29 mouse cellular contexts compared by ENCODE assay signal in genomic region chr5:114004573-114004972, GRCm38 (mm10). TPM values are rescaled to one million over a fixed set of nuclear protein-coding genes. Genes with fewer than 3 reads are reported as not detected.
DNase-seq lines count a peak whose midpoint lies in the region; ATAC-seq lines count a peak whose summit lies in the region.
"Had no signal": no experiment of that assay in that cellular context is flagged by ENCODE, and none has a peak within 500 bp of the region (broad histone marks: within the 10 kb centered on the region; RNA-seq: fewer than 3 reads in every experiment).

No protein-coding gene starts in this region.

- H3K27ac ChIP-seq in kidney, embryonic 14.5 days (ENCODE audit: low read depth, low read length): no peak overlapping the region
- no peak overlapping the region for H3K27ac ChIP-seq in heart, embryonic 10.5 days
- H3K27ac ChIP-seq: embryonic facial prominence, embryonic 13.5 days; forebrain, embryonic 10.5 days; hindbrain, embryonic 10.5 days; hindbrain, embryonic 15.5 days; limb, embryonic 10.5 days; limb, embryonic 15.5 days; liver, embryonic 13.5 days; stomach, embryonic 15.5 days had no signal

- H3K9ac ChIP-seq in kidney, embryonic 14.5 days (ENCODE audit: low read depth, low read length): no peak overlapping the region
- H3K9ac ChIP-seq: embryonic facial prominence, embryonic 13.5 days; forebrain, postnatal 0 days; hindbrain, embryonic 15.5 days; limb, embryonic 15.5 days; liver, embryonic 13.5 days; stomach, embryonic 15.5 days had no signal

- H3K4me1 ChIP-seq in kidney, embryonic 14.5 days (ENCODE audit: control insufficient read depth, insufficient read depth, low read length): no peaks in the 10 kb centered on the region
- H3K4me1 ChIP-seq in heart, embryonic 10.5 days: peaks cover 5% of the 10 kb centered on the region
- H3K4me1 ChIP-seq: embryonic facial prominence, embryonic 13.5 days; hindbrain, embryonic 15.5 days; limb, embryonic 15.5 days; stomach, embryonic 15.5 days had no signal

- 68% methylated on average over 11 of the region's 11 CpGs for WGBS in kidney, embryonic 14.5 days
- 86% methylated on average over 11 of the region's 11 CpGs for WGBS in heart, embryonic 10.5 days

- ATAC-seq in kidney, embryonic 14.5 days (ENCODE audit: low FRiP score, low TSS enrichment): no peak
- ATAC-seq: forebrain, postnatal 0 days; inflammation-experienced regulatory T-cells, adult 6 months had no signal

- H3K36me3 ChIP-seq in kidney, embryonic 14.5 days (ENCODE audit: control insufficient read depth, insufficient read depth, low read length): no peaks in the 10 kb centered on the region
- no peaks in the 10 kb centered on the region for H3K36me3 ChIP-seq in heart, embryonic 10.5 days
- H3K36me3 ChIP-seq: embryonic facial prominence, embryonic 13.5 days; forebrain, embryonic 10.5 days; hindbrain, embryonic 10.5 days; hindbrain, embryonic 15.5 days; limb, embryonic 10.5 days; limb, embryonic 15.5 days; liver, embryonic 13.5 days; stomach, embryonic 15.5 days had no signal

- no peak overlapping the region for H3K4me3 ChIP-seq in kidney, embryonic 14.5 days (ENCODE audit: low read length)
- no peak overlapping the region for H3K4me3 ChIP-seq in heart, embryonic 10.5 days
- H3K4me3 ChIP-seq: embryonic facial prominence, embryonic 13.5 days; forebrain, embryonic 10.5 days; hindbrain, embryonic 10.5 days; hindbrain, embryonic 15.5 days; limb, embryonic 10.5 days; limb, embryonic 15.5 days; liver, embryonic 13.5 days; stomach, embryonic 15.5 days had no signal

- H3K27me3 ChIP-seq in kidney, embryonic 14.5 days (ENCODE audit: control insufficient read depth, insufficient read depth, low read length): no peaks in the 10 kb centered on the region
- no peaks in the 10 kb centered on the region for H3K27me3 ChIP-seq in heart, embryonic 10.5 days (ENCODE audit: insufficient read depth, poor library complexity, severe bottlenecking)
- H3K27me3 ChIP-seq: embryonic facial prominence, embryonic 13.5 days; hindbrain, embryonic 15.5 days; limb, embryonic 15.5 days; liver, embryonic 13.5 days; Patski; stomach, embryonic 15.5 days had no signal

- DNase-seq in kidney, adult 18-20 months: peak; percentile 70
- DNase-seq in kidney, adult 8-10 months: peak; percentile 70 to 75
- peak; percentile 37 for DNase-seq in kidney, postnatal 10 days
- peak; percentile 64 for DNase-seq in yolk sac, embryonic 10.5 days (ENCODE audit: low spot score)
- no peak for DNase-seq in thymus, postnatal 4 days
- DNase-seq in heart, embryonic 10.5 days (ENCODE audit: low spot score): no peak
- no peak for DNase-seq in right cerebral cortex, adult 18-20 months
- DNase-seq: adrenal gland, postnatal 14 days; cerebellum, adult 11 months; cerebellum, adult 9-11 months; forebrain, postnatal 0 days; heart, postnatal 14 days; liver, embryonic 13.5 days; lung, adult 18-20 months; lung, postnatal 10 days; midbrain, embryonic 14.5 days had no signal

- H3K4me2 ChIP-seq in kidney, embryonic 14.5 days (replicated peaks; ENCODE audit: low read depth, low read length): no peak overlapping the region
- H3K4me2 ChIP-seq: embryonic facial prominence, embryonic 13.5 days; hindbrain, embryonic 15.5 days; limb, embryonic 15.5 days; liver, embryonic 13.5 days; stomach, embryonic 15.5 days had no signal

- no peaks in the 10 kb centered on the region for H3K9me3 ChIP-seq in kidney, embryonic 14.5 days (ENCODE audit: control insufficient read depth, low read length)
- no peaks in the 10 kb centered on the region for H3K9me3 ChIP-seq in heart, embryonic 10.5 days
- H3K9me3 ChIP-seq: embryonic facial prominence, embryonic 13.5 days; forebrain, embryonic 10.5 days; hindbrain, embryonic 10.5 days; hindbrain, embryonic 15.5 days; limb, embryonic 10.5 days; limb, embryonic 15.5 days; liver, embryonic 13.5 days; stomach, embryonic 15.5 days had no signal

RNA-seq across cellular contexts. Expression of gene Dao, which starts 1.1 kb away (rescaled TPM):
- 6.0 and 7.7 TPM in 2 replicates for polyA plus RNA-seq in kidney, embryonic 14.5 days (2014; fragmentation: Nextera tagmentation; extraction: Ambion mirVana)
- polyA plus RNA-seq in heart, embryonic 10.5 days (2016; fragmentation: Nextera tagmentation; extraction: Ambion mirVana): not detected in 2 replicates
- polyA plus RNA-seq: embryonic facial prominence, embryonic 13.5 days; forebrain, embryonic 10.5 days; forebrain, postnatal 0 days; heart, embryonic 14.5 days; hindbrain, embryonic 10.5 days; inflammation-experienced regulatory T-cells, adult 6 months; limb, embryonic 10.5 days; limb, embryonic 15.5 days; liver, embryonic 13.5 days; midbrain, embryonic 14.5 days; neural tube, embryonic 11.5 days; urinary bladder, adult 2 months had no signal

RNA-seq across cellular contexts. Expression of gene Ssh1, which starts 10.9 kb away (rescaled TPM):
- 18.5 and 28.2 TPM in 2 replicates for polyA plus RNA-seq in kidney, embryonic 14.5 days (2014; fragmentation: Nextera tagmentation; extraction: Ambion mirVana)
- 16.7 and 18.3 TPM in 2 replicates for polyA plus RNA-seq in heart, embryonic 10.5 days (2016; fragmentation: Nextera tagmentation; extraction: Ambion mirVana)

Comparison
In these comparisons a context has a peak if more than half of its experiments do, and no peak if none do; other contexts are left out.
1. DNase-seq: peak in kidney, adult 18-20 months (single experiment), kidney, adult 8-10 months (2 of 2), kidney, postnatal 10 days (single experiment) and yolk sac, embryonic 10.5 days (single experiment); none in thymus, postnatal 4 days (single experiment), heart, embryonic 10.5 days (single experiment) and right cerebral cortex, adult 18-20 months (single experiment).